Mouse (Mus musculus) gastrocnemius, postnatal 36 days (tissue): ENCODE measurements around the gene Tas2r104. TPM values are rescaled to one million over a fixed set of nuclear protein-coding genes. Genes with fewer than 3 reads are reported as not detected.

ENCODE experiments used
- DNase-seq, 2 experiments: peaks; one replicate each; pipeline ENCODE4 v3.0.0; 2022
- intact Hi-C: fragments of 180-260 bp; cut with DNase I; formaldehyde crosslinking; loops from one replicate; pipeline ENCODE4 v1.15.1; 2025
- long read RNA-seq, 2 experiments: library from polyadenylated mRNA; stranded (forward); transcript quantifications; one replicate each; pipeline ENCODE4 v2.0.0; 2021
- total RNA-seq, 2 experiments: library from RNA; stranded (reverse); gene quantifications; 2 replicates each; pipeline ENCODE4 v1.2.3; 2021

Tas2r104 gene
- not detected for total RNA-seq
- long read RNA-seq, experiment 1 = 0 reads
- long read RNA-seq, experiment 2 = 0 reads

DNA sequence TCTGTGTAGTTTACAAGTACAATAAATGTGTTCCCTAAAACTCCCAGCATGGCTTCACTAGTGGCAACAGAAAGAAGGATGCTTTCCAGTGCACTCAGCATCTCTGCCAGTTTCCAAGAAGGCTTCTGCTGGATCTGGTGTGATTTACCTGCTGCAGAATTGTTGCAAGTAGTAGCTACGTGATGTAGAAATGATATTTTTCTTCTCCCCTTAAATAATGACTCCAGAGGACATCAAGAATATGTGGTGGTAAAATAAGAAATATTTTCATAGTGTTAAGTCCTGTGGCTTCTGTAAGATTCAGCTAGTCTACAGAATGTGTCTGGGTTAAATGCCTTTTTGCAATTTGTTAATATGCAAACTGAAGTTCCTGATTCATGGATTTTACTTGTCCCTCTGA is at the start of gene Tas2r104:
Gene Tas2r104 (minus strand): TSS at position 101 of the 400 bp plus-strand sequence.
- intact Hi-C loops = no loop called here
- DNase-seq = no peak

GRCm38 (mm10) chr6:131712803-131713202 is 27.3 kb upstream of the Tas2r104 start:
- intact Hi-C loops = no loop called here
- no peak for DNase-seq

DNA sequence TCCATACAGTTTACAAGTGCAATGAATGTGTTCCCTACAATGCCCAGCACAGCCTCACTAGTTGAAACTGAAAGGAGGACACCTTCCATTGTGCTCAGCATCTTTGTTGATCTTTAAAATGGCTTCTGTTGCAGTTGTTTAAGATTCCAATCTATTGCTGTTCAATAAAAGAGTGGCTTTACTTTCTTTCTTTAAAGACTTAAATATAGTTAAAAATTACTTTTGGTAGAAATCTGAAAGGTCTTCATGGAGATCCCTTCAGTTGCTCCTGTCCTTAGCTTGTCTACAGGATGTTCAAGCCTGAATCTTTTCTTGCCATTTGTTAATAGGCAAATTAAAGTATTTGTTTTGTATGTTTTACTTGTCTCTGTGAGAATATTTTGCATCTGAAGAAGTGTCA is 4.4 kb upstream of the Tas2r104 start, which contains the start of gene Tas2r114:
Gene Tas2r114 (minus strand): TSS at position 101 of the 400 bp plus-strand sequence.
- no peak for DNase-seq
- intact Hi-C loops = no loop called here

DNA sequence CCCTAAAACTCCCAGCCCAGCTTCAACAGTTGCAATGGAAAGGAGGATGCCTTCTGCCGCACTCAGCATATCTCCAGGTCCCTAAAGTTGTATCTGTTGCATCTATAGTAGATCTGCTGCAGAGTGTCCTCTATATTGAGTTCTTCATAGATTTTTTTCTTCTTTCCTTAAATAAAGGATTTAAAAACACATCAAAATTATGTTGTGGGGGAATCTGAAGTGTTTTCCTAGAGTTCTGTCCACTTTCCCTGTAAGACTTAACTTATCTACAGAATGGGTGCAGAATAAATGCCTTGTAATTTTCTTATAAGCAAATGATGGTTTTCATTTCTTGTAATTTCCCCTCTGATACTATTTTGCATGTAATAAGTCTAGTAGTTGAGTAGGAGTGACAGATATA is 1.9 kb upstream of the Tas2r104 start, which contains the start of gene Tas2r105:
Gene Tas2r105 (minus strand): TSS at position 101 of the 400 bp plus-strand sequence.
- intact Hi-C loops = no loop called here
- DNase-seq = no peak

DNA sequence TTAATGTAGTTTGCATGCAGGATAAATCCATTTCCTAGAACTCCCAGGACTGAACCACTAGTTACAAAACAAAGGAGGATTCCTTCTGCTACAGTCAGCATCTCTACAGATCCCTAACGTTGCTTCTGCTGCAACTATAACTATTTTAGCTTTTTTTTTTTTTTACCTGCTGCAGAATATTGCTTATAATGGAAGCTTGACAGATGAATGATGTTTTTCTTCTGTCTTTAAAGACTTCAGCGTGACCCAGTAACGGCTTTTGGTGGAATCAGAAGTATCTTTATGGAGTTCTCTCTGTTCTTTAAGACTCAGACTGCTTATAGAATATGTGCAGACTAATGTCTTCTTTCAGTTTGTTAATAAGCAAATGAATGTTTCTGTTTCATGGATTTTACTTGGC is 6.8 kb downstream of the Tas2r104 start, which contains the start of gene Tas2r106:
Gene Tas2r106 (minus strand): TSS at position 101 of the 400 bp plus-strand sequence.
- DNase-seq = no peak
- intact Hi-C loops = no loop called here

GRCm38 (mm10) chr6:131660049-131660448 is 25.5 kb downstream of the Tas2r104 start, which contains the start of gene Tas2r107:
TSS of gene Tas2r107 (minus strand) at chr6:131660149.
- no peak for DNase-seq
- intact Hi-C loops = no loop called here

Other genes starting within 250 kb of the Tas2r104 start
- not detected for gene 5430401F13Rik, start 199.3 kb downstream of the Tas2r104 start, total RNA-seq
- not detected for gene Gm6619, start 199.3 kb downstream of the Tas2r104 start, total RNA-seq
- gene Tas2r130, start 54.8 kb downstream of the Tas2r104 start, total RNA-seq = not detected
- gene Tas2r107, start 25.6 kb downstream of the Tas2r104 start, total RNA-seq = not detected
- gene Tas2r106, start 6.9 kb downstream of the Tas2r104 start, total RNA-seq = not detected
- gene Tas2r105, start 1.8 kb upstream of the Tas2r104 start, total RNA-seq = not detected
- gene Tas2r114, start 4.3 kb upstream of the Tas2r104 start, total RNA-seq = not detected